Mouse (Mus musculus) kidney, adult 11 months (tissue): ENCODE data around the gene Strn4.
A peak's percentile ranks its signal among the peaks of the same experiment; 100 is the strongest.

Source experiments
- DNase-seq: peaks from one replicate; pipeline ENCODE4 v3.0.0; 2022

Strn4 gene

DNA sequence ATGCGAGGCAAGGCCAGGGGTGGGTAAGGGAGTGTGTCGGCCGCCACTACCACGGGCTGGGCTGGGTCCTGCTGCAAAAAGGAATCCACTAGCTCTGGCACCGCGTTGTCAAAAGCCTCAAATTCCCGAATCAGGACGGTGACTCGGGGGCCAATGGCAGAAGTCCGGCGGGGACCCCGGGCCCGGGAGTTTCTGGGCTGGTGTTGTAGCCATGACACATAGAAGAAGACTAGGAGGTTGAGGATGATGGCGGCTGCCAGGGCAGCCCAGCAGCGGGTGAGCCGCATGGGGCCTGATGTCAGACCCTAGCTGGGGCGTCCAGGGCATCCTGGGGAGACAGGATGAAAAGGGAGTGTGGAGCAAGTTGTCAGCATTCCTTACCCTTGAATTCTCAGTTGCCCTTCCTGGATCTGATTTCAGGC is 4.0 kb upstream of the Strn4 start:
- no peak for DNase-seq

DNA sequence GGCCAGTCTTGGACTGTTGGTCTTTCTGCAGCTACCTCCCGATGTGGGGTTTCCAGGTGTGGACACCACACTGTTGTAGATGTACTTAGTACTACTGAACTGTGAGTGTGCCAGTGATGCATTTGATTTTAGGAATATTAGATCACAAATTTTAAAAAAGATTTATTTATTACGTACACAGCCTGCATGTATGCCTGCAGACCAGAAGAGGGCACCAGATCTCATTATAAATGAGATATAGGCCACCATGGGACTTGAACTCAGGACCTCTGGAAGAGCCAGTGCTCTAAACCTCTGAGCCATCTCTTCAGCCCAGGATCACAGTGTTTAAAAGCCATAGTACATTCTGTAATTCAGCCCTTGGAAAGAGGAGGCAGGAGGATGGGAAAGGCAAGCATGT is 3.2 kb upstream of the Strn4 start:
- no peak for DNase-seq

DNA sequence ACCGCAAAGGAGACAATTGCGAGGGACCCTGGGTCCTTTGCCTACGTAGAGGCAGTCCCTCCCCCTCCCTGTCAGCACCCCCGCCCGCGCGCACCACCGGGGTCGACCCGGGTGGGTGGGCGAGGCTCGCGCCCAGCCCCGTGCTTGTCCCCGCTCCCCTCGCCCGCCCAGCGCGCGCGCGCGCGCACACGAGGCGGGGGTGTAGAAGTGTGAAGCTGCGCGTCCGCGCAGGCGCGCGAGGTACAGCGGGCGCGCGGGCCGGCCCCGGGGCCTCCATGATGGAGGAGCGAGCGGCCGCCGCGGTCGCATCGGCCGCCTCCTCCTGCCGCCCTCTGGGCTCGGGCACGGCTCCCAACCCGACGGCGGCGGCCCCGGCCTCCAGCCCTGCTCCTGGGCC is 387 bp downstream of the Strn4 start:
- DNase-seq, result peak; percentile 67

DNA sequence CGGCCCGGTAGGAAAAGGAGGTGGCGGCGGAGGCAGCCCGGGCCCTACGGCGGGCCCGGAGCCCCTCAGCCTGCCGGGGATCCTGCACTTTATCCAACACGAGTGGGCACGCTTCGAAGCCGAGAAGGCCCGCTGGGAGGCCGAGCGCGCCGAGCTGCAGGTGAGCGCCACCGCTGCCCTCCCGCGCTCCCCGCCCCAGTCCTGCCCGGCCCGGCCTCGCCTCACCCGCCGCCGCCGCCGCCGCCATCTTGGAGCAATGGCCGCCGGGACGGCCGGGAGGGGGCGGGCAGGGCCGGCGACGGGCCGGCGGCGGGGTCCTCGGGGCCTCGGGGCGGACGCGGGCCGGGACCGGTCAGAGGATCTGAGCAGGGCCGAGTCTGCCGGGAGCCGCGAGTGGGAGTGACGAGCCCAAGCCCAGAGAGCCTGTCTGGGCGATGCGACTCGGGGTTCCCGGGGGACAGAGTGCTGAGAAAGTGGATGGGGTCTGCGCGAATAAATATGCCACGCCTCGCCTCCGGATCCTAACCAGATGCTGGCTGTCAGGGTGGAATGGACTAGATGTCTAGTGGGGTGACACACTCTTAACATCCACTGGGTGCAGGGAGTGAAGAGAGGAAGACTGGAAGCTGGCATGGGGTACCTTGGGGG is 910 bp downstream of the Strn4 start, which contains the start of gene Fkrp:
TSS of gene Fkrp (minus strand) at position 258 of the 648 bp plus-strand sequence.
- DNase-seq, result no peak

DNA sequence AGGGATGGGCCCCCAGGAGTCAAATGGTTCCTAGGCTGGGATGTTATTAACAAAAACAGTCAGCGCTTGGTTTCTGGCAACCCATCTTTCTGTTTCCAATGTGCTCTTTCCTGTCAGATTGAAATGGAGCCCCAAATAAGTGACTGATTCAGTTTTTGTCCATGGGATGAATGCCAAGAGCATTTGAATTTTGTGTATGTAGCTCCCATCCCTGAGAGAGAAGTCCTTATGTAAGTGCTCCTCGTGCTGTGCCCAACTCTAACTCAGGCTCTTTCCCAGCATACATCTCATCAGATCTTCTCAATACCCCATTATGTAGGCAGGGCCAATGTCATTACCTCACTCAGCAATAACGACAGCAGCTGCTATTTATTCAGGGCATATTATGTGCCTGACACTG is 2.0 kb downstream of the Strn4 start:
- DNase-seq, result no peak

DNA sequence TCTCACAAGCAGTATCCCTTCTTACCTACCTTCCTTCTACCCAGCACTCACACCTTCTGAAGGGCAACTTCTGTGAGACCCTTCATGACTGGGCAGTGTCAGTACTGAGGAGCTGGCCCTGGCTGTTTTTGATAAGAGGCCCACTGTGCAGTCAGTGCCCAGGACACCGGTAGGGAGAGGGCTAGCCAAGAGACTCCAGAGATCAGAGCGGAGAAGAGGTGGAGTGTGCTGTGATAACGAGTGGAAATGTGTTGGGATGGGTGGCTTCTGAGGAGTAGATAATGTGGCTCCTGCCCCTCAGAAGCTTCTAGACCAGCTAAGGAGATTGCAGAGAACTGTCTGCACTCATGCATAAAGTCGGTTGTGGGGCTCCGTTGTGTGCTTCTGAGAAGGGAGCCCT is 4.1 kb downstream of the Strn4 start:
- no peak for DNase-seq

DNA sequence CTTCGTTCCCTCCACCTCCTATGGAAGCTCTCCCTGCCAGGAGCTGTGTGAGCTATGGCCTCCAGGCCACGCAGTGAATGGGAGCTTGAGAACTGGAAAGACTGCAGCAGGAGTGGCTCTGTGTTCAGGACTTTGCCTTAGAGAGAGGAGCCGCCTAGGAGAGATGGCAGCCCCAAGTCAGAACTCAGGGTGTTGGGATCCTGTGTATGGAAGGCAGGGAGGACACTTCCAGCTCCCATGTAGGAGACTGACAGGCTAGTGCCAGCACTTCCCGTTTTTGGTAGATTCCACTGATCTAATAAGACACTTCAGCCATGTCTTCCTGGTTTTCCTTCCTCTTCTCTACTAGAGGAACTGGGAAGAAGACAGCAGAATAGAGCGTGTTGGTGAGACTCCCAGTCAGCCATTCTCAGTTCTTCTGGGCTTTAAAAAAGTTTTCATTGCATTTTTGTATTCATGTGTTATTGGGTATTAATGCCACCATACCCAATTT is 4.6 kb downstream of the Strn4 start:
- DNase-seq, result no peak

DNA sequence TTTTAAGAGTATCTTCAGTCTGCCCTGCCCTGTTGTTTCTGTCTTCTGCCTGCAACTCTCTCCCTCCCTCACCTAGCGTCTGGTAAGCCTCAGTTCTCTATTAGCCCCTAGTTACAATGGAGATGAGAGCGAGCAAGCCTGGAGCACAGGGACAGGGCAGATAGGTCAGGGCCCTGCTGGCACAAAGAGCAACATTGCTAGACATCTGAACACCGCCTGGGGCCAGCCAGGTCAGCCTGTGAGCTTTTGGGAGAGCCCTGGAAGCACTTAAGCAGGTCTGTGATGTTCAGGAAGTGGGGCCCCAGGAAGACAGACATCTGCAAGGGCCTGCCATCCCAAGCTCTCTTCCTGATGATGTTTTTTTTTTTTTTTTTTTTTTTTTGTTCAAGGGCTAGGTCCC is 5.4 kb downstream of the Strn4 start:
- no peak for DNase-seq

DNA sequence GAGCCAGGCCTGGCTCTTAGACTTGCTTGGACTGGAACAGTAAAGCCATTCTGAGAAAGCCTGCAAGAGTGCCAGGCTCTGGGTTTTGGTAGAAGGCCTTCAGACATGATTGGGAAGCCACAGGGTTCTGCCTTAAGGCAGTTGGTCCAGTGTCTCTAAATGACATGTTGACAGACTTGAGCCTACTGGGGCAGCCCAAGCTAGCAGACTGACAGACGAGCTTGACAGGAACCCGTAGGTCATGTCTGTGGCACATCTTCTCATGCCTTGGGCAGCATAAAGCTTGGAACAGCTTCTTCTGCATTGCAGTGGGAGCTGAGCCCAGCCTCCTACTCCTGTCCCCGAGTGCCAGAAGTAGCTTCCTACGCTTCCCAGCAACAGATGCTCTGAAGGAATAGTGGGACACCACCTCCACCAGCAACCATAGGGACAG is 6.0 kb downstream of the Strn4 start:
- no peak for DNase-seq

DNA sequence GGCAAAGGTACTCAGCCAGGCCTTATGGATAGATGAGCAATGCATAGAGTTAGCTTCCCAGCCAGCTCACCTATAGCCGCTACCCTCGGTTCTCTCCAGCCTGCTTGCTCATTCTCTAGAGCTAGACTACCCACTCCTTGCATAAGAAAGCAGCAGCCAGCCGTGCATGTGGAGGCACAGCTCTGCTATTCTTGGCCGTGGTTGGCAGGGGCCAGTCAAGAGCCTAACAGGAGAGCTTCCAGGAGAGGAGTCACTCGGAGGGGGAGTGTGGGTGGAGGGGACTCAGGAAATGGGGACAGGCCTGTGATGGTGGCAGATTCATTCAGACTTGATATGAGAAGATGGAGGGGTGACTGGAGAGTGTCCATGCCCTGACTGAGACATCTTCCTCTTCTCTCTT is 8.0 kb downstream of the Strn4 start:
- no peak for DNase-seq

DNA sequence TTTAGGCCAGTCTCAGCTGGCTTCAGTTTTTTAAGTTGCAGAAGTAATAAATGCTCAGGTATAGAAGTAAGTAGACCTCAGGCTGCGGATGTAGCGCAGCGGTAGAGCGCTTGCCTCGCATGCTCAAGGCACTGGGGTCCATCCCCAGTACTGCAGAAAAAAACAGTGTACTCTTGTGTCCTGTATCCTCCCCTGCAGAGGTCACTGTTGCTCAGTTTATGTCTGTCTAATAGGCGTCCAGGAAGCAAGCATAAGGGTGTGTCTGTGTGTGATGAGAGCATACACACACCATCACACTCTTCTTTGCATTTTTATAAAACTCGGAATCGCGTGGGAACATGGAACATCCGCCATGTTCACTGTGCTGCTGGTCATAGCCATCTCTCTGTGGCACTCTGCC is 10.1 kb downstream of the Strn4 start:
- DNase-seq, result no peak

DNA sequence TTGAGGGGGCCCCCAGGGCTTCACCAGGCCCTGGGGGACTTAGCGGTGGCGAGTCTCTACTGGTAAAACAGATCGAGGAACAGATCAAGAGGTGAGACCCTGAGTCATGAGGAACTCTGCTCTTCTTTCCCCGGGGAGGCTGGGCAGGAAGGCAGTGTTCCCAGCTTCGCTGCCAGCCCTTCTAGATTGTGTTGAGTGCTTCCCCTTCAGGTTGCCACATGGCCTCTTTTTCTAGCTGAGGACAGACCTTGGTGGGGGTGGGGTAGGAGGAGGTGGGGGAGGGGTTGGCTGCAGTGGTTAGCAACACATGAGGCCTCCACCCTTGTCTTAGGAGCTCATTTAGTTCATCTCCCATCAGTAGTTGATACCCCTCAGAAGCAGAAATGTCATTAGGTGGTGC is 10.9 kb downstream of the Strn4 start:
- DNase-seq, result no peak

DNA sequence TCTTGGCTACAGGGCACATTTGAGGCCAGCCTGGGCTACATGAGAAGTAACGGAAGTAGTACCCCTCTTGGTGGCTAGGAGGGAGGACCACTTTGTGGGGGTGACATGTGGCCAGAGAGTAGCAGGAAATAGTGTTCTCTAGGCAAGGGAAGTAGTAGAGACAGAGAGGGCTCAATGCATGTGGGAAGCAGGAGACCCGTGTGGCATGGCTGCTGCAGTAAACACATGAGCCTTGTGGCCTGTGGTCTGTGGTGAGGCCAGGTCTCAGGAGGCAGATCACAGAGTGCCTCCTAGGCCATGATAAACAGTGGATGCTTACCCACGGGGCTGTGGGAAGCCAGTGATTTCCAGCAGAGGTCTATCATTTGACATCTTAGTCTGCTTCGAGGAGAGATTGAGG is 11.6 kb downstream of the Strn4 start:
- DNase-seq, result no peak

DNA sequence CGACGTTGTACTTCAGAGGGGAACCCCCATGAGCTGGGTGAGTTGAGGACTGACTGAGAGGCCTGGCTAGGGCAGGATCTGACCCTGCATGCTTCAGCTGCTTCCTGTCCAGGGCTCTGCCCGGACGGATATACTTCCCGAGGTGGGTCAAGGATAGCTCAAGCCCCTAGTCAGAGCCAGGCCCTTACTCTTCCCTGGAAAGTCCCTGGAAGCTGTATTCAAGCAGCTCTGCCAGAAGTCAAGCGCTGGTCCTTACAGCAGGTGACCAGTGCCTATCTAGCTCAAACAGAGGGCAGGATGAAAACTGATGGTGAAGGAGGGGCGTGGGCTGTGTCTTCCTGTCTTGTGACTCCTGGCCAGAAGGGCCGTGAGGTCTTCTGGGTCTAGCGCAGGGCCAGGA is 14.8 kb downstream of the Strn4 start:
- DNase-seq, result peak; percentile 46

DNA sequence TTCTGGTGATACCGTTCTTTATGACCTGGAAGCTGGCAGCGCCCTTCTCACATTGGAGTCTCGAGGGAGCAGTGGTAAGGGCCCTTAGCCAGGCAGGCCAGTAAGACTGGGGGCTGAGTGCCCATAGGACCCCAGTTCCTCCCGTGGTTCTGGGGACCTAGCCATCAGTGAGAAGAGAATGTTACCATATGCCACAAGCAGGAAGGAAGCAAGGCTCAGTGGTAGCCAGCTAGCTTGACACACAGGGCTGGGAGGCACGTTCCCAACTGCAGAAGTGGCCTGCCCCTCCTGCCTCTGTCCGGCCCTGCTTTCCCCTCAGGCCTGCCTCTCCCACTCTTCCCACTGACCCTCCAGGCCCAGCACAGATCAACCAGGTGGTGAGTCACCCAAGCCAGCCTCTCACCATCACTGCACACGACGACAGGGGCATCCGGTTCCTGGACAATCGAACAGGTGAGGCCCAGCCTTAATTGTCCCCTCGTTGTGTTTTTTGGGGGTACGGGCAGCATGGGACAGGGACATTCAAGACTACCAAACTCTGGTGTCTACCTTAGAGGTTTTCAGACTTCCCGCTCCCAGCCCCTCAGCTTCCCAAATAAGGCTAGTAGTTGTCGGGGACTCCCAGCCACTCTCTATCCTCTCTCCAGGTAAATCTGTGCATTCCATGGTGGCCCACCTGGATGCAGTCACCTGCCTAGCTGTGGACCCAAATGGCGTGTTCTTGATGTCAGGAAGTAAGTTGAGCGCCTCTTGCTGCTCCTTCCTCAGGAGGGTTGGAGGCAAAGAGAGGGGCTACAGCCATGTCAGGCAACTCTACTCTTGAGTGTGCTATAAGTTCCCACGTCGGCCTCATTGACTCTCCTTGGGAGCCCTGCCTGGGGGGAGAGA is 22.5 kb downstream of the Strn4 start:
- DNase-seq, result no peak

DNA sequence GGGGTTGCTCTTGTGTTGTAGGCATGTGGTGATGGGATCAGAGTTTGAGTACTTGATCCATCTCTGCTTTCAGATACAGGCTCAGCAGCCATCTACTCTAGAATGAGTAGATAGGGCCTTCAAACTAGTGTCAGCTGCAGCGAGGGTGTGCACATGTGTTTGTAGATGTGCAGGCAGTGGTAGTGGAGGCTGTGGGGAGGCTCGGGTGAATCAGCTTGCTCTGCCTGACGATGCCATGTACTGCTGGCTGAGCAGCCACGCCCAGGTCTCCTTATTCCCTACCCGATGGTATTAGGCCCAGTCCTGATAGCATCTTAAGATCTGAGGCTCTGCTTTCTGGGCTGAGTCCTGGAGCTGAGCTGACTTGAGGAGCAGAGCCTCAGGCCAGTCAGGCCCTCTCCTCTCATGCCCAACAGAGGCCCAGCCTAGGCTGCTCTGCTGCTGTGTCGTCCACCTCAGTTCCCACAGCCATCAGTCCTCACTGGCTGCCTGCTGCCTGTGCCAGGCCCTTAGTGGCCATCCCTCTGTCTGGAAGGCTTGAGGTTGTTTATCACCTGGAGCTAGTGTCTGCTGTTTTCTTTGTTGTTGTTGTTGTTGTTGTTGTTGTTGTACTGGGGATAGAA is 23.2 kb downstream of the Strn4 start:
- DNase-seq, result no peak

DNA sequence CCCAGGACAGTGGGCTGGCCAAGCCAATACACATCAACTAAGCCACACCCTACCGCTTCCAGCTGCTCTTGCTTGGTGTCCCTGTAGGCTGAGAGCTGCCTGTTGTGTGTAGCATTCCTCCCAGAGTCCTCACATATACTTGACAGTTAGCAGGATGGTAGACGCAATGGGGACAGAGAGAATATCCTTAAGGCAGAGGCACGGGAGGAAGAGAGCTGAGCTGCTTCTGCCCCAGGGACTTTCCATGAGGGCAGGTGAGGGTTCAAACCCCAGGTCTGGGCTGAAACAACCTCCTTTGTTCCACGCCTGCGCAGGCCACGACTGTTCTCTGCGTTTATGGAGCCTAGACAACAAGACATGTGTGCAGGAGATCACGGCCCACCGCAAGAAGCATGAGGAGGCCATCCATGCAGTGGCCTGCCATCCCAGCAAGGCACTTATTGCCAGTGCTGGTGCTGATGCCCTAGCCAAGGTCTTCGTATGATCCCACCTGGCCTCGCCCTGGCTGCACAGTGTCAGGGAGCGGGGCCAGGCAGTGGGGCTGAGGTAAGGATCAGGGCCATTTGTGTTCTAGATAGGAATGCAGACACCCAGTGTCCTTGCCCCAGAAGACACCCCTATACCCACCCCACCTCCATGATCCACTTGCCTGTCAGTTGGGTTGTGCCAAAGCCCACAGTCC is 23.9 kb downstream of the Strn4 start:
- DNase-seq, result no peak

DNA sequence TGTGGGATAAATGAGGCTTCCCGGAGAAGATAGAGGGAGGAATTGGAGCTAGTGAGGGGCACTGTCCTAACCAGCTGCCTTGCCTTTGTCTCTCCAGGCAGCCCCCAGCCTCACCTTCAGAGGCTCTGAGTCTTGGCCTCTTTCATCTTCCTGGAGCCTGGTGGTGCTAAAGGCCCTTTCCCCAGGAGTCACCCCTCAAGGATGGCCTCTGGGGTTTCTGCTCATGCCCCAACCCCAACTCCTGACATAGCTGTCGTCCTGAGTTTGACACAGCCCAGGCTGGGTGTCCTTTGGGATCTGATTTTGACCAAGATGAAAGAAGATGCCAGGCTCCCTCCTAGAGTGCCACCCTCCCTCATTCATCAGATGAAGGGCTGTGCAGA is 24.4 kb downstream of the Strn4 start:
- no peak for DNase-seq

DNA sequence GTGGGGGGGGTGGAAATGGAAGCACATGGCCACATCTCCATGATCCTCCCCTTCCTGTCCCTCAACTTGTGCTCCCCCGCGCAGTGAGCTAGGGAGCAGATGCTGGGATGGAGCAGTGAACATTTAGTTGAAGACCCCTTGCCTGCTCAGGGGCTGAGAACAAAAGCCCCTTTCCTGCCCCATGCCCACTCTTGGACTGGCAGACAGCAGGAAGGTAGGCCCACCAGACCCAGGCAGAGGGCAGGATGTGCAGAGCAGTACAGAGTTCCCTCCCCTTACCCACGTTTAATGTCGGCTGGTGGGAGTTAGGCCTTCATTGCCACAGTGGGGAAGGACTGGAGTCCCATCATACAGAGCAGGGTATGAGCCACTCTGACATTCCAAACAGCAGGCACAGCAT is 25.4 kb downstream of the Strn4 start:
- no peak for DNase-seq

DNA sequence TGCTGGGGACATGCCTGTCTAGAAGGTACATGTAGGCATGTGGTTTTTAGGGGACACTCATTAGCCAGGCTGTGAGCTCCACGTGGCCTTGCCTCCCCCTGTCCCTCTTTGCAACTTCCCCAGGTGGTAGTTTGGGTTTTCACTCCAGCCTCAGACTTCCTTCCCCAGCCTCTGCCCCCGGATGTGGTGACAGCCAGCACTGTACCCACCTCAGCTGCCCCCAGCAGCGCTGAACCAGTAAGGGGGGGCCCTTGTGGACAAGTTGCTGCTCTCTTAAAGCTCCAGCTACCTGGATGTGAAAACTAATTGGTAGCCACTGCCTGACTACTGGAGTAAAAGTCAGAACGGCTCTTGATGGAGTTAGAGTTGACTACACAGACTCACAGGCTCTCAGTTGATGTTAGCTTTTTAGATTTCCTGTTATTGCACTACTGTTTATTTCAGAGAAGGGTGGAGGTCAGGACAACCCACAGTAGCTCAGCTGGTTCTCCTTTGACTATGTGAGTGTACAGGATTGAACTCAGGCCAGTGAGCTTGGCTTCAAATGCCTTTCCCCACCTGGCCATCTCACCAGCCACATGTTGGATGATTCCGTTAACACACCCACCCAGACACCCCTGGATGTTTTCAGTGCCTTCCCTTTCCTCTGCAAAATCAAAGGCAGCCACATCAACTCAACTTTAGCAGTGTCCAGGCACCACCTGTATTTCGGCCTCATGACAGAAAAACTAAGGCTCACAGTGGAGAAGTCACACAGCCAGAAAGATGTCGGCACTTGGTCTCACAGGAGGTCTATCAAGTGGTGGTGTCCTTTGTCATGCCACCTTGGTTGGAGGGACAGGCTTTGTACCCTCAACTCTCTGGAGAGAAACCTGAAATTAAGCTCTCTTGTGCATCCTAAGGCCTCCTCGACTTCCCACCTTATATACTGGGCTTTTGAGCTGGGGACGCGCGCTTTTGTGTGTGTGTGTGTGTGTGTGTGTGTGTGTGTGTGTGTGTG is 26.2 kb downstream of the Strn4 start:
- no peak for DNase-seq

DNA sequence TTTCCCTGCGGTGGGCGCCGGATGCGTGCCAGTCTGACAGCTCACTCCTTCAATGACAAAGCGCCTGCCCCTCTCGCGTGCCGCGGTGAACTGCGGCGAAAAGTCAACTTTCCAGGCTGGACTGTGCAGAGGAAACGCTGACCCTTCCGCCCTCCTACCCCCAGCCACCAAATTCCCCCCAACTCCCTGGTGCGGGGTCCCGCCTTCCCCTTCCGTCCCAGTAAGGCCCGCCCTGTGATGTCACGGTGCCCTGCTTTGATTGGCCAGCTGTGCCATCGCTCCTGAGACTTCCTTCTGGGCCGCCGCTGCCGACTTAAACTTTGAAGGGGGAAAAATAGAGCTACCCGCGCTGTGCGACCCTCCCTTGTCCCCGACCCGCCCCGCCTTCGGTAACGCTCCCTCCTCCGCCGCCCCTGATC is 27.0 kb downstream of the Strn4 start, which contains the start of gene Prkd2:
TSS of gene Prkd2 (plus strand) at position 258 of the 419 bp plus-strand sequence.
- DNase-seq, result peak; percentile 90
